Mouse (Mus musculus) telencephalon, adult 2 months (tissue): ENCODE measurements at regions not wholly inside any gene's neighbourhood (a gene's known extent, or its start where the extent isn't known, plus 50 kb on each side); places are given as distances from the start of the nearest gene placed in this dataset.

Source experiments
- DNase-seq: peaks from one replicate; pipeline ENCODE4 v3.0.0-alpha.2; 2011; ENCODE audit warnings: low read depth, low spot score

DNA sequence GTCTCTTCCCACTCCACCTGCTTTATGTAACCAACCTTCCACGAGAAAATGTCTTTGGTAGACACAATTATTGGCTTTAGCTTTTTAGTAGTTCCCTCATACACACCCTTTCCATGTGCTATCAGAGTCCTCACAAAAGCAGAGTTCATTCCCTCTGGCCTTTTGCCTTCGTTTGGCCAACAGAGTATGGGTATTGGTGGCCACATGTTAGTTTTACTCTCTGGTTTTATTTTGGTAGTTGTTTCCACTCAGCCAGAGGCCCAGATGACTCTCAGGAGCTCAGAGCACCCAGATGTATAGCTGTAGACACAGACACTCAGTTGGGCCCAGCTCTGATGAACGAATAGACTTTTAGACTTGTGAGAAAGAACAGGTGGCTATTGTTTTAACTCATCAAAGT is 286.4 kb downstream of the Pten start:
- DNase-seq: no peak

DNA sequence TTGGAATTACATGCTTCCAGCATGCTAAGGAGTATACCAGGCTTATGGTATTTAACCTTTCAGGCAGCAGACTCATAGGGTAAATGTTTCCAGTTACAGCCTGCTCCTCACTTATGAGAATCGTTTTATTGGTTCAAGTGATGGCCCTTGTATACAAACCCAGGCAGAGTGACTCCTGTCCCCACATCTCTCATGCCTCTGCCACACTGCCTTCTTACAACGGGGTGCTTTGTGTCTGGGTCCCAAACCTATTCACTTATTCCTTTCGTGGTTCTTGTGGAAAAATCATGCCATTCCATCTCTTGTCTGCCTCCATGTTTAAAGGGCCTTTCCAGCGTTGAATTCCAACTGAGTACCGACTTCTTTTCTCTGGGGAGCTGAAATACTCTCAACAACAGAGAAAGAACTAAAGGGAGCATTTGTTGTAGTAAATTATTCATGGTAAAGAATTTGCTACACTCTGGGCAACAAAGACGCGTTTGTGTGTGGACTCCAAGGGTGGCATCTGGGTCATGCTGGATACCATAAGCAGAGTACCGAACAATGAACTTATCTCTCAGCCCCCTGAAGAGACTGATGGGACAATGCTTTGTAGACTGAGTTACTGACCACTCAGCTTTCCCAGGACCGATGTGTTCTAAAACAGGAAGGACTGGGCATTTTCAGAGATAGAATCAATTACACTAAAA is 291.6 kb downstream of the Pten start:
- DNase-seq: no peak

DNA sequence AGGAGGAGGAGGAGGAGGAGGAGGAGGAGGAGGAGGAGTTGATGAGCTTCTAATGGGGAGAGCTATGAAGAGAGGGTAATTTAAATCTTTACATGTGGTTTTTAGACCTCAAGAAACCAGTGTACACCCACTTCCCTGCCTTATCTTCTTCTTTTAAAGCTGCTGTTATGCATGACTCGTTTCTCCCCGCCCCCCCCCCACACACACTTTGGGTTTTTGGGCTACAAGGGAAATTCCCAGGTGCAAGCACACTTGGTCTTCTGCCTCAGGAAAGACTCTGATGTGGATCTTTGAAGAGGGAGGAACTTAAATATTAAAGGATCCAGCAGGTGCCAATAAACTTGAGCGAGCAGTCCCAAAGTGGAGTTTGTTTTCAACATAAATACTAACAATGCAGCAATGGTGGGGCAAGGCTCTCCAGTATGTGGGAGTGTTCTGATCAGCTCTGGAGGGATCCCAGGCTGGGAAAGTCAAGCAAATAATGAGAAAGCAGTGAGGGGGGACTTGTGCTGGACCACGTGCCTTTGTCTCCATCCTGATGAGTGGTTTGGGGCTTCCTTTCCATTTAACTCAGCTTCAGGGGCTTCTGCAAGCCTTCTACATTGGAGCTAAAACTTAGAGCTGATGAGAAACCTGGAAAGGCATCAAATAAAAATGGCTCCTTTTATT is 296.0 kb downstream of the Pten start:
- no peak for DNase-seq

- no peak for DNase-seq
Measured at GRCm38 (mm10) chr19:33056372-33056791, 299.1 kb downstream of the Pten start.

DNA sequence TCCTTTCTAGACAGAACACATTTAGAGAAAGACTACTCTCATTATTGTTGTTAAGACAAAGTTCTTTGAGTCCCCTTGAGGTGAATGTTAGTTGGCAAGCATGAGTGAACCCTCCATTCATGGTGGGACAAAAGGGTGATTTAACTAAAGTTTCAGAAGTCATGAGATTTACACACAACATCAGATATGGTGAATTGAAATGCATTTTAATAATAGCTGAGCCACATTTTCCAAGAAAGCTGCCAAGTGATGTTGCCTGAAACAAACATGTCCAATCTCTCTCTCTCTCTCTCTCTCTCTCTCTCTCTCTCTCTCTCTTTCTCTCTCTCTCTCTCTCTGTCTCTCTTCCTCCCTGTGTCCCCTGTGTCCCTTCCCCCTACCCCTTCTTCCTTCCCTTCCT is 303.7 kb downstream of the Pten start:
- DNase-seq: no peak

DNA sequence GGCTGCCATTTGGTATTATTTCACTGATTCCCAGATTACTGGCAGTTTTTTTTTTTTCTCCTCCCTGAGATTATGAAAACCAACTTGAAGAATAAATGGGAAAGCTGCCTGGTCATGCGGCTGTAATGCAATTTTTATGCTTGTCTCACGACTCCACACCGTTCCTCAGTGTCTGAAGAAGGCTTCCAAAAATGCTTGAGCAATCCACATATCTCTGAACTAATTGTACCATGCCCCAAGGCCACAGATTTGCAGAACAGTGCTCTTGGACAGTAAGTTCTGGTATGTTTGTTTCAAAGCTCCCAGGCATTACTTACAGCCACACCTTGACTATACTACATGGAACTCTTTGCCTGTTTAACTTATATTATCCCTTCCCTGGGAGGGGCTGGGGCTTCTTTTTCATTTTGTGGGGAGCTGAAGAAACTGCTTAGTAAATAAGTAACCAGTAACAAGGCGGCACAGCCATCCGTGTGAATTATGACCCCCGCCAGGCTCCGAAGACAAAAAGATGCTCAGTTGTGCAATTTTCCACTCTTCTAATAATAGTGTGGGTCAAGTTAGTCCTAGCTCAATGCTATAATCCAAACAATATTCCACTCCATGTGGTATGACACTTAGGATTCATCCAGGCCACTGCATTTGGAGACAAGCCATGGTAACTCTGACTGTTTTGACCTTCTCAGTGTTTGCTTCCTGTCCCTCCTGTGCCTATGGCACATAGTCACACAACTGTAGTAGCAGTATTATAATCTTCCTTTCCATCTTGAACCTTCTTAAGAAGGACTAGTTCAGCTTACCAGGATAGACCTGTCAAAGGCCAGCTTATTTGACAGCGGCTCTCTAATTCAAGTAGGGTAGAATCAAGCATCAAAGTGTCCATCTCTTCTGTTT is 305.1 kb downstream of the Pten start:
- DNase-seq: no peak

GRCm38 (mm10) chr19:33065274-33066200 is 308.2 kb downstream of the Pten start:
- no peak for DNase-seq

- DNase-seq: no peak
Measured at GRCm38 (mm10) chr19:33068351-33068955, 311.2 kb downstream of the Pten start.

DNA sequence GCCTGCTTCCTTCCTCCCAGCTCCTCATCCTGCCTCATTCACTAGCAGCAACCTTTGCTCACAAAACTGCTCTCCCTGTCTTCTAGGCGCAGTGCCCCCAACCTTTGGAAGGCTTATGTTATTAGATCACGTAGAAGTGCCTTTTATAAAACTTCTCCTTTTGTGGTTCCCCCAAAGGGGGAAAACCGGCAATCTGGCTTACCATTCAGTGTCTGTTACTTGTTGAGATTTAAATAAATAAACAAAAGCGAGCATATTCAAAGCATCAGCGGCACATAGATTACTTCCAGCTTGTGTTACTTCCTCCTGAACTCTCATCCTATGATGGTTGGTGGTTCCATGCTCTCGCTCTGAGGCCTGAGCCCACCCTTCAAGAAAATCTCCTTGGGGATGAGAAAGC is 312.5 kb downstream of the Pten start:
- no peak for DNase-seq

- no peak for DNase-seq
Measured at GRCm38 (mm10) chr19:33072299-33072698, 315.0 kb downstream of the Pten start.

DNA sequence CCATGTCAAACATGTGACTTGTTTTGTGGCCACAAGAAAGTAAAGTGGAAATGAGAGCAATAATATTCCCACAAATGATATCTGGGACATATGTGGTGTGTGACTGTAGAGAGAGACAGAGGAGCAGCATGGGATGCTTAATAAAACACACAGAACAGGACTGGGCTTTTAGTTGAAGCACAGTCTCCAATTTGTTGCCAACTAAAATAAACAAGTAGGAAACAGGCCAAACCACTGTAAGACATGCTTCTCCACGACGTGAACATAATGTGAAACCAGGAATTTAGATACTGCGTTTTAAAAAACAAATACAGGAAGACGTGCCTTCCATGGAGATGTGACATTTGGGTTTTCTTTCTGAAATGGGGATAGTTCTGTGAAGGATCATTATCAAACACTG is 317.2 kb downstream of the Rnls start:
- no peak for DNase-seq

DNA sequence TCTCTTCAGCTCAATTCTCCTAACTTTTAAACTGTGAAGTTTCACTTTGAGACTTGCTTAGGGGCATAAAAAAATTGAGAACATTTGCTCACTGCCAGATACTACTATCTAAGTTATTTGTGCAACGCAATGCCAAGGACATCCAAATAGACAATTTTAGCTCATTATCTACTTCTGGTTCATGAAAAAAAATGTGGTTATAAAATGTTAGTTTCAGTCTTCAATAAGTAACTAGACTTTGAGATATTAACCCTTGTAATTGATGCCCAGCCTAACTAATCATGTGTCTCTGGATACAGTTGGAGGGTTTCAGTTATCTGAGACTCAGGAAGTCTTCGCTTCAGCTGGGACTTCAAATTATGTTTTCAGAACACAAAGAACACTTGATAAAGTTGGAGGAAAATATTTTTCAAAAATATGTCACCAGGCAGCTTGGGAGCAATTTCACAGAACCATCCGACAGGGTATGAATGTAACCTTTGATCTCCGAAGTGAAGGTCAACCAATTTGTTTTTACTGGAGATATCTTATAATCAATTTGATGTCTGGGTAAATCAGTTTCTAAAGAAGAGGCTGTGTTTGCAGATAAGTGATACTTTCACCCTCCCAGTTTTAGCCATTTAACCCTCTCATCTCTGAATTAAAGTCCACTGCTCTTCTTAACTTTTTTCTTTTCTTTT is 313.3 kb downstream of the Rnls start:
- no peak for DNase-seq

GRCm38 (mm10) chr19:33079959-33080358 is 312.1 kb downstream of the Rnls start:
- no peak for DNase-seq

DNA sequence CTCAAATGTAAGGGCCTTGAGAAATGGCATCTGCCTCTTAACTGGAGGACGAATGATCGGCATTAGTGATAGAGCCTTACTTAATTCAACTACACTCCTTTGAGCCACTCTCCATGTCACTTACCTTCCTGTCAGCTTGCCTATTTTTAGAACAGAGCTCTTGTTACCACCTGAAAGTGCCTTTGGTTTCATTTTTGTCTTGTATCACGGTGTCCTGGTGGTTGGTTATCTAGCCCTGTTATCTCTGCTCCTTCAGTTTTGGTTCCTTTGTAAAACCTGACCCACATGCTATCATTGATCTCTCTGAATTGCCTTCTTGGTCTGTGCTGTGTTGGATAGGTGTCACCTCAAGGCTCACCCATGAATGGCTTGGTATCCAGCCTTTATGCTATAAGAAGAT is 310.6 kb downstream of the Rnls start:
- no peak for DNase-seq

DNA sequence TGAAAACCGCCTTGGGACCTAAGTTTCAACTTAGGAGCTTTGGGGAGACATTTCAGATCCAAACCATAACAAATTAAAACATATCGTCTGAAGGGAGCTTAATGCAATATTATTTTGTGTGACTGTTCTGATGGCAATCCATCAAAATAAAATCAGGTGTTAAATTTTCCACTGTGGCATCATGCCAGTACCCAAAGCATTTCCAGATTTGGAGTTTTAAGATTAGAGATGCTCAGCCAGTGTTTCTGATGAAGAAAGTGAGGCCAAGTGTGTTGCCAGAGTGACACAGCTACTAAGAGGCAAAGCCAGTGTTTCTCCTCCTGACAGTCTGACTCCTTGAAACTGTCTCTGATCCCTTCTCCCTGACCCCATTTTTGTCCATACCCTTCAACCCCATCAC is 308.7 kb downstream of the Rnls start:
- no peak for DNase-seq

DNA sequence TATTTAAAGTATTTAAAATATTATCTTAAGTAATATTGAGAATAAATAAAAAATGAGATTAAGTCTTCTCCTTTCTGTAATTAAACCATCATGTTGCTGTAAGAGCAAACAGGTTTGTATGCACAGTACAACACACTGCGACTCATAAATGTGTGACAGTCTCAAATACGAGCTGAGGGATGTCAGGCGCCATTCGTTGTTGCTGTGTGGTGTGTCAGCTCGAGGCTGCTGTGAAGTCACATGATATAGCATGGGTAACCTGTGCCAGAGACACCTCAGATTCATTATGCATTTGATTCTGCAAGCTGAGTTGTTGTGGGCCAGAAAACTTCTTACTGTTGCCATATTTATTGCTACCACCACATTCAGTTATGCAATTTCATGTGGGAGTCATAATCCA is 307.4 kb downstream of the Rnls start:
- no peak for DNase-seq
